In the genomic region with DNA sequence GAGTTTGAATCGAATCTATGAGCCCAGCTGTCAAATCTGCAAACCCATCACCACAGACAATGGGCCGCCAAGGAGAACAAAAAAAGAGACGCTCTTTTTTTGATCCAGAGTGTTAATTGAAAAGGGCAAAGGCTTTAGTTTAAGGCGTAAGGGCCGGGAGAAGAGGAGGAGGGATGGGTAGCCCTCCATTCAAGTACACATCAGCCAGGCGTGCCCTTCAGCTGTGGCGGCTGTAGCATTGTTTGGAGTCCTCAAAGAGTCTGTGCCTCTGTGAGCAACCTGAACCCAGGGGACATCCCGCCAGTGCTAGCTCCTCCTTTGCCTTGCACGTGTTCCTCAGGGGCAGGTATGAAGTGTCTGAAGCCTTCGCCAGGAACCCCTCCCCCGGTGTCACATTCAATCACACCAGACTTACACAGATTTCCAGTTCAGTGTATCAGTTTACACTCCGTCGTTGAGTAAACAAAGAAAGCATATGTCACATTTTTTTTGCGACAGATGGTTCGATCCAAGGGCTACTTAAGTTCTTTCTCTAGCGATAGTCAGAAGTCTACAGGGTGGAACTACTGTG, we compare ENCODE assay signal across 7 mouse cellular contexts. TPM values are rescaled to one million over a fixed set of nuclear protein-coding genes. Genes with fewer than 3 reads are reported as not detected.
DNase-seq lines count a peak whose midpoint lies in the region; ATAC-seq lines count a peak whose summit lies in the region.

No protein-coding gene starts in this region.

- H3K4me3 ChIP-seq in lung, embryonic 15.5 days: peak overlapping the region; percentile 49; the same call in 1 of the 2 replicates
- peak overlapping the region; percentile 45 for H3K4me3 ChIP-seq in forebrain, embryonic 14.5 days (ENCODE audit: low read depth, low read length)
- H3K4me3 ChIP-seq in liver, embryonic 16.5 days (ENCODE audit: low read depth, low read length): no peak overlapping the region

- 3% methylated on average over 16 of the region's 16 CpGs for WGBS in lung, embryonic 15.5 days
- WGBS in forebrain, embryonic 14.5 days: 6% methylated on average over 16 of the region's 16 CpGs
- 11% methylated on average over 16 of the region's 16 CpGs for WGBS in liver, embryonic 16.5 days (ENCODE audit: insufficient replicate concordance)

- no peaks in the 10 kb centered on the region for H3K9me3 ChIP-seq in lung, embryonic 15.5 days
- H3K9me3 ChIP-seq in forebrain, embryonic 14.5 days (replicated peaks; ENCODE audit: control insufficient read depth, low read length): no peaks in the 10 kb centered on the region
- H3K9me3 ChIP-seq in liver, embryonic 16.5 days (replicated peaks; ENCODE audit: control insufficient read depth, low read length): no peaks in the 10 kb centered on the region

- peak overlapping the region; percentile 99 for H3K4me2 ChIP-seq in lung, embryonic 15.5 days
- H3K4me2 ChIP-seq in forebrain, embryonic 14.5 days (ENCODE audit: low read length): peak overlapping the region; percentile 96
- H3K4me2 ChIP-seq in liver, embryonic 16.5 days (ENCODE audit: low read depth, low read length): peak overlapping the region; percentile 66

- H3K4me1 ChIP-seq in lung, embryonic 15.5 days: peaks cover 39% of the 10 kb centered on the region
- peaks cover 20% of the 10 kb centered on the region for H3K4me1 ChIP-seq in forebrain, embryonic 14.5 days (ENCODE audit: control insufficient read depth, insufficient read depth, low read length)
- H3K4me1 ChIP-seq in liver, embryonic 16.5 days (ENCODE audit: control insufficient read depth, low read depth, low read length): no peaks in the 10 kb centered on the region; the same call in 1 of the 2 replicates

- peaks cover 67% of the 10 kb centered on the region for H3K27me3 ChIP-seq in lung, embryonic 15.5 days
- H3K27me3 ChIP-seq in forebrain, embryonic 14.5 days (replicated peaks; ENCODE audit: control insufficient read depth, insufficient read depth, low read length): peaks cover 24% of the 10 kb centered on the region
- peaks cover 51% of the 10 kb centered on the region for H3K27me3 ChIP-seq in liver, embryonic 16.5 days (ENCODE audit: control insufficient read depth, insufficient read depth, low read depth, low read length)

- DNase-seq in lung, postnatal 25 days (ENCODE audit: low spot score): no peak
- peak; percentile 89 for DNase-seq in forebrain, embryonic 14.5 days (ENCODE audit: low spot score)
- DNase-seq in thymus, postnatal 4 days: peak; percentile 42
- DNase-seq in urinary bladder, postnatal 4 days (ENCODE audit: low spot score in 2 of 2): no peak
- no peak for DNase-seq in testis, postnatal 14 days (ENCODE audit: low spot score)

- H3K36me3 ChIP-seq in lung, embryonic 15.5 days: no peaks in the 10 kb centered on the region
- H3K36me3 ChIP-seq in forebrain, embryonic 14.5 days (ENCODE audit: control insufficient read depth, insufficient read depth, low read length): no peaks in the 10 kb centered on the region
- H3K36me3 ChIP-seq in liver, embryonic 16.5 days (ENCODE audit: control insufficient read depth, insufficient read depth): no peaks in the 10 kb centered on the region

- H3K27ac ChIP-seq in lung, embryonic 15.5 days: no peak overlapping the region
- H3K27ac ChIP-seq in forebrain, embryonic 14.5 days (ENCODE audit: low read depth, low read length): peak overlapping the region; percentile 17; the same call in 1 of the 2 replicates
- H3K27ac ChIP-seq in liver, embryonic 16.5 days (ENCODE audit: low read length): no peak overlapping the region

- no peak for ATAC-seq in lung, embryonic 15.5 days (ENCODE audit: borderline replicate concordance, extremely low read depth, low FRiP score, low TSS enrichment)
- peak; percentile 60 for ATAC-seq in forebrain, embryonic 14.5 days
- ATAC-seq in liver, embryonic 16.5 days (ENCODE audit: low read depth): no peak

- H3K9ac ChIP-seq in lung, embryonic 15.5 days: no peak overlapping the region
- peak overlapping the region; percentile 57; the same call in 1 of the 2 replicates for H3K9ac ChIP-seq in forebrain, embryonic 14.5 days (ENCODE audit: low read length)
- no peak overlapping the region for H3K9ac ChIP-seq in liver, embryonic 16.5 days (ENCODE audit: low read depth, low read length)

RNA-seq across cellular contexts. Expression of a gene that starts 0.9 kb away (rescaled TPM):
- polyA plus RNA-seq in lung, embryonic 15.5 days (2015; fragmentation: Nextera tagmentation; extraction: Ambion mirVana): 7.9 and 9.5 TPM in 2 replicates
- polyA plus RNA-seq in forebrain, embryonic 14.5 days (2014; fragmentation: Nextera tagmentation; extraction: Ambion mirVana): 11.6 and 13.1 TPM in 2 replicates
- 7.2 and 7.4 TPM in 2 replicates for polyA plus RNA-seq in liver, embryonic 16.5 days (2015; fragmentation: Nextera tagmentation; extraction: Ambion mirVana)

RNA-seq across cellular contexts. Expression of a gene that starts 55.2 kb away (rescaled TPM):
- not detected in 2 replicates for polyA plus RNA-seq in lung, embryonic 15.5 days (2015; fragmentation: Nextera tagmentation; extraction: Ambion mirVana)
- not detected in 2 replicates for polyA plus RNA-seq in forebrain, embryonic 14.5 days (2014; fragmentation: Nextera tagmentation; extraction: Ambion mirVana)
- polyA plus RNA-seq in liver, embryonic 16.5 days (2015; fragmentation: Nextera tagmentation; extraction: Ambion mirVana): not detected in 2 replicates

Comparison
In these comparisons a context has a peak if more than half of its experiments do, and no peak if none do; other contexts are left out.
1. DNase-seq: peak in forebrain, embryonic 14.5 days (single experiment) and thymus, postnatal 4 days (single experiment); none in lung, postnatal 25 days (single experiment), urinary bladder, postnatal 4 days (0 of 2) and testis, postnatal 14 days (single experiment).
2. Peak in every context shown above with its lines, with median percentiles within 50 percentile points of each other: H3K4me2 ChIP-seq.